Mouse (Mus musculus) liver, adult 2 months (tissue): ENCODE data around the gene Igsf3. TPM values are rescaled to one million over a fixed set of nuclear protein-coding genes. Genes with fewer than 3 reads are reported as not detected.

Experiments used
- DNase-seq: peaks from one replicate; pipeline ENCODE4 v3.0.0-alpha.2; 2011; ENCODE audit warnings: low read depth, low spot score; ENCODE audit errors: extremely low read depth
- H3K27ac ChIP-seq: fragments of 200-500 bp; replicated peaks from 2 replicates; pipeline ENCODE4 v1.5.1; 2012; ENCODE audit warnings: low read depth, mild to moderate bottlenecking, control low read depth, inconsistent platforms, low read length; ENCODE audit not compliant: insufficient read depth
- H3K27me3 ChIP-seq: fragments of 200-500 bp; 2 replicates; pipeline ENCODE4 v1.6.1; 2012; ENCODE audit warnings: mild to moderate bottlenecking, moderate library complexity, low read length, inconsistent platforms; ENCODE audit not compliant: control insufficient read depth, insufficient read depth
- H3K36me3 ChIP-seq: fragments of 200-500 bp; 2 replicates; pipeline ENCODE4 v1.6.1; 2012; ENCODE audit warnings: low read length, inconsistent platforms; ENCODE audit not compliant: control insufficient read depth, insufficient read depth
- H3K4me1 ChIP-seq: fragments of 200-500 bp; 2 replicates; pipeline ENCODE4 v1.6.1; 2011; ENCODE audit warnings: low read length; ENCODE audit not compliant: control insufficient read depth, insufficient read depth
- H3K4me3 ChIP-seq: fragments of 200-500 bp; 2 replicates; pipeline ENCODE4 v1.5.1; 2011; ENCODE audit warnings: low read depth, mild to moderate bottlenecking, control low read depth, low read length, moderate library complexity; ENCODE audit not compliant: insufficient read depth
- H3K79me2 ChIP-seq: fragments of 200-500 bp; 2 replicates; pipeline ENCODE4 v1.6.1; 2012; ENCODE audit warnings: inconsistent platforms, mild to moderate bottlenecking, low read length, moderate library complexity; ENCODE audit not compliant: control insufficient read depth, insufficient read depth
- H3K9ac ChIP-seq: fragments of 200-500 bp; 2 replicates; pipeline ENCODE4 v1.6.1; 2012; ENCODE audit warnings: low read depth, mild to moderate bottlenecking, control low read depth, inconsistent platforms, low read length
- CTCF ChIP-seq: fragments of 200-500 bp; IDR thresholded peaks from 2 replicates; pipeline ENCODE4 v1.5.1; 2011; ENCODE audit warnings: low read depth, low read length, control low read depth
- POLR2A ChIP-seq: fragments of 200-500 bp; IDR thresholded peaks from 2 replicates; pipeline ENCODE4 v1.6.1; 2011; ENCODE audit warnings: low read length, control low read depth; ENCODE audit not compliant: insufficient read depth; ENCODE audit errors: extremely low read depth
- WGBS: fragments of 180-500 bp; shearing (Covaris S2); methylation state at CpG from one replicate; pipeline ENCODE4 v1.1.7; 2018; 5-methylcytosine and 5-hydroxymethylcytosine counted together
- polyA plus RNA-seq: library from polyadenylated mRNA; depleted of rRNA; stranded (reverse); fragments of >200 nt; gene quantifications from 2 replicates; pipeline ENCODE4 v1.2.3, GENCODE M21; 2012
- total RNA-seq: library from RNA; depleted of rRNA; stranded (reverse); fragments of >200 nt; gene quantifications from 2 replicates; pipeline ENCODE4 v1.2.3, GENCODE M21; 2014

The Igsf3 gene
- total and polyA plus RNA-seq, 2 experiments, result 0.24 to 0.37 TPM

DNA sequence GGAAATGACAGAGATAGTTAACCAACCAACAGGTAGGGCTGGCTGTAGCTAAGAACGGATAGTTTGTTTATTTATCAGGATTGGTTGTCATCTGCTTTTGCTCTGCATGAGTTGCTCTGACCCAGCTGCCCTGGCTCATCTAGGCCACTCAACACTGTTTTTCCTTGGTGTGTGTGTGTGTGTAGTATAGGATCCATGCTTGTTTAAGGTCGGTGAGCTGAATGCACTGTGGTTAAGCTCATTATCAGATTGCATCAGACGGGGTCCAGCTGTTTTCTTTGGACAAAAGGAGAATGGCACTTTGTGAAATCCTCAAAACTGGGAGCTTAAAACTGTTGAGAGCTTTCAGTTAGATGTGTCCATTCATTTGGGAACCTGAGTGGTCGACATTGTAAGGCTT, 46.3 kb downstream of the Igsf3 start:
- H3K4me3 ChIP-seq, result no peak overlapping the region
- H3K27me3 ChIP-seq, result no peaks in the 10 kb centered on the region
- no peak overlapping the region for H3K27ac ChIP-seq
- no peak for DNase-seq
- H3K4me1 ChIP-seq, result no peaks in the 10 kb centered on the region; the same call in 1 of the 2 replicates
- H3K9ac ChIP-seq, result no peak overlapping the region
- TF ChIP-seq POLR2A (no peak), CTCF (no peak)
- 56% methylated on average over 4 of the region's 4 CpGs for WGBS
- no peaks in the 10 kb centered on the region for H3K36me3 ChIP-seq
- H3K79me2 ChIP-seq, result no peaks in the 10 kb centered on the region

DNA sequence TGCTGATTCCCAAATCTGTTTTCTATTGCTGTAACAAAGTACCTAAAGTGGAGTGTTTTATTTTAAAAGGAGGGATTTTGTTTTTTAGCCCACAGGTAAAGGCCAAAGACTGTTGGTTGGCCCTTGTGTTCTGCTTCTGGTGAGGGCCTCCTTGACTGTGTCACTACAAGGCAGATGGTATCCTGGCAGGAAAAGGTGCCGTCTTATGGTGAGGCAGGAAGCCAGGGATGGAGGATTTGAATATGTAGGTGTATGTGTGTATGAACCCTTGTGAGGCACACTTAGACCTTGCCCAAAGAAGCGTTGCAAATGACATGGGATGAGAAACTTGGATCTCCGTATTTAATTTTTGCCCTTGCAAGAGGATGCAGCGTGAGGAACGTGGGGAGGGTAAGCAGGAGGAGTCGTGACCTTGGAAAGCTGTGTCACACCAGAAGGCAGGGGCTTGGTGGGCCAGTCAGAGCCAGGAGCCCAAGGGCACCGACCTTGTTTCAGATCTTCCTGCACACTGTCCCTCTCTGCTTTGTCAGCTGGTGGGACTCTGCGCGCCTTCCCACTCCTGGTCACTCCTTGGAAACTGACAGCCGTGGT, 47.5 kb downstream of the Igsf3 start:
- Histone ChIP-seq H3K36me3 (no peaks in the 10 kb centered on the region), H3K4me1 (no peaks in the 10 kb centered on the region), H3K9ac (no peak overlapping the region), H3K4me3 (no peak overlapping the region), H3K79me2 (no peaks in the 10 kb centered on the region), H3K27ac (no peak overlapping the region), H3K27me3 (no peaks in the 10 kb centered on the region)
- DNase-seq, result no peak
- TF ChIP-seq POLR2A (no peak), CTCF (no peak)
- WGBS, result 82% methylated on average over 10 of the region's 10 CpGs

DNA sequence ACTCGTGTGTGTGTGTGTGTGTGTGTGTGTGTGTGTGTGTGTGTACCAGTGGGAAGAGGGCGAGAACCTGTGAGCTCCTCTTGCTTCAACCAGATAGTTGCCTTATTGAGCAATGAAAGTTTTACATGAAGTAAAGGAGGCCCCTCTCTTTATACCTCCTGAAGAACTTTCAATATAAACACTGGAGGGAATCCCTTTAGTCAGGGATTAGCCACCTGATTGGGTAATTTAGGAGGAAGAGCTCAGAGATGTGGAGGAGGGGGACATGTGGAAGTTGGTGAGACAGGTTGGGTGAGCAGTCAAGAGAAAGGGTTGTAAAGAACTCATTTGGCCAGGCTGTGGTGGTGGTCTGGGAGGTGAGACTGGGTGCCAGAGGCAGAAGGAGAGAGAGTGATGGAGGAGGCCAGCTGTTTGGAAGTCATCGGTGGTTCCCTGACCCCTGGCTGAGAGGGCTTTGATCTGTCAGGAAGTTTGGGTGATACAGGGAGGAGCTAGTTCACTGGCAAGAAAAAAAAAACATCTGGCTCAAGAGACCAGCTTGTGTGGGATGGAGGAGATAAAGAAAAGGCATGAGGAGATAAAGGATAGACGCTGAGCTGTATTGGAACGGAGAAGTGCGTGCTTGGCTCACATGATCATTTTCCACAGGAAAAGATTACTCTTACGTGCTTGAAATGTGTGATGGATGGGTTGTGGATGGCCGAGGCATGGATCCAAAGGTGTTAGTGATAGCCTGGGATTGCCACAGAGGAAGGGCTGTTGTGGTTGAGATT, 53.3 kb downstream of the Igsf3 start:
- TF ChIP-seq POLR2A (no peak), CTCF (no peak)
- Histone ChIP-seq H3K27me3 (no peaks in the 10 kb centered on the region), H3K36me3 (no peaks in the 10 kb centered on the region), H3K4me1 (no peaks in the 10 kb centered on the region), H3K27ac (peak overlapping the region; percentile 44), H3K4me3 (no peak overlapping the region), H3K9ac (no peak overlapping the region), H3K79me2 (no peaks in the 10 kb centered on the region)
- DNase-seq, result peak; percentile 23
- WGBS, result 65% methylated on average over 8 of the region's 8 CpGs

DNA sequence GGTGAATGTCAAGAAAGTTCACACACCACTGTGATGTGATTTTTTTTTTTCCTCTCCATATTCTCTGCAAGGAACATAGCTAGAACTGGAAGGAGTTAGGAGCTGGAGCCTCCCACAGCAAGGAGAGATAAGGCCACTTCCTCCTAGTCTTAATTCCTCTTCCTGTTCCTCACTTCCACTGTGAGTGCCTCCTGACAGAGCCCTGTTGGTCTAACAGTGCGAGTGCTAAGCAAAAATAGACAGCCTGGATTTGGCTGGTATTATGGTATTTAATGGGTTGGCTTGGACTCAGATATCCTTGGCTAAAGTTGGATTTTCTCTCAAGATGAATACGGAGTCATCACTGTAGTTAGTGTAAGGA, 53.9 kb downstream of the Igsf3 start:
- no peaks in the 10 kb centered on the region for H3K27me3 ChIP-seq
- H3K36me3 ChIP-seq, result no peaks in the 10 kb centered on the region
- H3K79me2 ChIP-seq, result no peaks in the 10 kb centered on the region
- no peak for DNase-seq
- no peak overlapping the region for H3K27ac ChIP-seq
- WGBS, result 65% methylated on average over 2 of the region's 2 CpGs
- TF ChIP-seq CTCF, result no peak
- TF ChIP-seq POLR2A, result no peak
- no peaks in the 10 kb centered on the region for H3K4me1 ChIP-seq
- no peak overlapping the region for H3K4me3 ChIP-seq
- no peak overlapping the region for H3K9ac ChIP-seq

DNA sequence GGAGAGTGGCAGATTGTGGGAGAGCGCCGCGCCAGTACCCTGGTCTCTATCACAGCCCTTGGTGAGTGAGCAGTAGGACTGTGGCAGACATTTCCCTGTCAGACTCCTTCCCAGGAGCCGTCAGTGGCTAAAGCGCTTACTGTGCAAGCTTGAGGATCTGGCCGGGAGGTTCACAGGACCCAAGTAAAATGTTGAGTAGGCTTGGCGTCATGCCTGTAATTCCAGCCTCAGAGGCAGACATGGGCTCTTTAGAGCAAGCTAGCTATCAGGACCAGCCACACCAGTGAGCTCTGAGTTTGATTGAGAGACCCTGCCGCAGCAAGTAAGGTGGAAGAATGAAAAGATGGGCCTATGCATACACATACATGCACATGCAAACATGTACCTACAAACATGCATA, 58.8 kb downstream of the Igsf3 start:
- DNase-seq, result no peak
- WGBS, result 92% methylated on average over 8 of the region's 8 CpGs
- Histone ChIP-seq H3K79me2 (no peaks in the 10 kb centered on the region), H3K9ac (no peak overlapping the region), H3K27me3 (no peaks in the 10 kb centered on the region), H3K4me3 (no peak overlapping the region), H3K4me1 (no peaks in the 10 kb centered on the region), H3K27ac (no peak overlapping the region), H3K36me3 (no peaks in the 10 kb centered on the region)
- no peak for TF ChIP-seq CTCF
- no peak for TF ChIP-seq POLR2A

DNA sequence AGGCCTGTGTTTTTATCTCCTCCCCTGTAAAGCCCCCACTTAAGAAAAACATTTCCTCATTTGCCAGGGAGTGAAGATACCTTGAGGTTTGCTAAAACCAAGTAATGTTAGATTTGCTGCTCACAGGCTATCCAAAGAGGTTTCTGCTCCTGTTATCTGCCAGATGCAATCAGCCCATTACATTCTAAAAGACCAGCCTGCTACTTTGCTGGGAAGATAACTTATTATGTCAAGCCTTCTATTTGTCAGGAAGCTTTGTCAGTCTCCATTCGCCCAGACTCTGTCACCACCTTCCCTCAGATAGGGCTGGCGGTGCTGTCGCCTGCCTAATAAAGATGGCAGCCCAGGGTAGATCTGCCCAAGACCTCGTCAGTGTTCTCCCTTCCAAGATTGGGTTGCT, 59.6 kb downstream of the Igsf3 start:
- no peaks in the 10 kb centered on the region for H3K27me3 ChIP-seq
- H3K79me2 ChIP-seq, result no peaks in the 10 kb centered on the region
- TF ChIP-seq CTCF (no peak), POLR2A (no peak)
- DNase-seq, result no peak
- H3K4me3 ChIP-seq, result no peak overlapping the region
- no peaks in the 10 kb centered on the region for H3K36me3 ChIP-seq
- H3K4me1 ChIP-seq, result no peaks in the 10 kb centered on the region
- WGBS, result 76% methylated on average over 4 of the region's 4 CpGs
- H3K9ac ChIP-seq, result no peak overlapping the region
- no peak overlapping the region for H3K27ac ChIP-seq
